Mouse (Mus musculus) lung, adult 2 months (tissue): ENCODE results near the gene Arfgap2.

ENCODE experiments used
- CTCF ChIP-seq: fragments of 200-500 bp; IDR thresholded peaks from 2 replicates; pipeline ENCODE4 v1.5.1; 2011; ENCODE audit warnings: mild to moderate bottlenecking, low read length, control low read depth; ENCODE audit not compliant: insufficient read depth
- POLR2A ChIP-seq: fragments of 200-500 bp; IDR thresholded peaks from 2 replicates; pipeline ENCODE4 v1.6.1; 2011; ENCODE audit warnings: low read depth, mild to moderate bottlenecking, control low read depth, low read length, borderline replicate concordance; ENCODE audit errors: extremely low read depth

DNA sequence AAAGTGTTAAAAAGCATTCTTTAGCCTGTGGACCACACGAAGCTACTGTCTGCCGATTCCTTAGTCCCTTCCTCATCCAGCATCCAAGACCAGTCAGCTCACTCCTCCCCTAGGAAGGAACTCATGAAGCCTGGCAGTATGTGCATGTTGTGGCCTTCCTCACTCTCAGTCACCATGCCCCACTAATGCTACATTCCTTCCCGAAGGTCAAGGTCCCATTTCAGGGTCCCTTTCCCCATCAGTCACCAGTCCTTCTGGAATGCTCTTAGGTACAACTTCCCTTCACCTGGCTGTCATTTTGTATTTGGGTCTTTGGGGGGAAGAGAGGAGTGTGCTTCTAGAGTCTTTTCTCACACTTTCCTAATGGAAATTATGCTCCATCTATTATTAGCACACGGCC lies 12.8 kb upstream of the Arfgap2 start:
- no peak for TF ChIP-seq CTCF
- no peak for TF ChIP-seq POLR2A
